Mouse (Mus musculus): ENCODE measurements around the gene Snrk. TPM values are rescaled to one million over a fixed set of nuclear protein-coding genes. Genes with fewer than 3 reads are reported as not detected.

The Snrk gene
- 73.4 and 85.3 TPM in 2 replicates for polyA plus RNA-seq (2015; fragmentation: Nextera tagmentation; extraction: Ambion mirVana)

- Histone ChIP-seq H3K4me1 (replicated peaks; ENCODE audit: control insufficient read depth, insufficient read depth, low read length) (peaks cover 5% of the 10 kb centered on the region), H3K27me3 (replicated peaks; ENCODE audit: control insufficient read depth, insufficient read depth, low read length) (no peaks in the 10 kb centered on the region), H3K27ac (ENCODE audit: low read length) (peak within 1 kb of the TSS; percentile 91), H3K9me3 (ENCODE audit: control insufficient read depth, low read length) (no peaks in the 10 kb centered on the region), H3K4me3 (replicated peaks; ENCODE audit: low read length) (peak within 1 kb of the TSS; percentile 84), H3K4me2 (ENCODE audit: low read length) (peak within 1 kb of the TSS; percentile 97), H3K36me3 (ENCODE audit: control insufficient read depth, insufficient read depth) (no peaks in the 10 kb centered on the region), H3K9ac (replicated peaks; ENCODE audit: low read depth, low read length) (peak within 1 kb of the TSS; percentile 93)
- peak; percentile 99 for ATAC-seq
- WGBS: under 1% methylated on average over 66 of the region's 67 CpGs
These were observed at the start of gene Snrk for GRCm38 (mm10) chr9:122117112-122117616. Gene Snrk (plus strand): TSS chr9:122117266.

DNA sequence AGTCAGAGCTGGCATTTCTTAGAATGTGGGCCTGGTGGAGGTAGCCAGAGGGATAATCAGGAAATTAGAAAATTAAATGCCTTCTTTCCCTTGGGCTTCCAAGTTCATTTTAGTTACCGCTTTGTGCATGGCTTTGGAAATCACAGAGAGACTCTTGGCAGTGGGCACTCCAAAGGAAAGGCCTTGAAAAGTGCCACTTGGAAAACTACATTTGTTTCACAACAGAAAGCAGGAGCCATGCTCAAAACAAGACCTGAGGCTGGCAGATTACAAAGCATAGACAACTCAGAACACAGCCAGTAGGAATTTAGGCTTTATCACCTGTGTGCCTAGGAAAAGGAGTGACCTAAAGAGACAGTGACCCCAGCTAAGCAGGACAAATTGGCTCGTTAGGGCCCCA, 49.4 kb upstream of the Snrk start:
- ATAC-seq: no peak
- Histone ChIP-seq H3K27me3 (replicated peaks; ENCODE audit: control insufficient read depth, insufficient read depth, low read length) (no peaks in the 10 kb centered on the region), H3K9ac (replicated peaks; ENCODE audit: low read depth, low read length) (no peak overlapping the region), H3K36me3 (ENCODE audit: control insufficient read depth, insufficient read depth) (no peaks in the 10 kb centered on the region), H3K4me1 (replicated peaks; ENCODE audit: control insufficient read depth, insufficient read depth, low read length) (no peaks in the 10 kb centered on the region), H3K4me2 (ENCODE audit: low read length) (no peak overlapping the region), H3K4me3 (replicated peaks; ENCODE audit: low read length) (no peak overlapping the region), H3K27ac (ENCODE audit: low read length) (no peak overlapping the region), H3K9me3 (ENCODE audit: control insufficient read depth, low read length) (no peaks in the 10 kb centered on the region)
- 77% methylated on average over 2 of the region's 2 CpGs for WGBS

GRCm38 (mm10) chr9:122069560-122070174, 47.4 kb upstream of the Snrk start:
- Histone ChIP-seq H3K9ac (replicated peaks; ENCODE audit: low read depth, low read length) (no peak overlapping the region), H3K4me1 (replicated peaks; ENCODE audit: control insufficient read depth, insufficient read depth, low read length) (no peaks in the 10 kb centered on the region), H3K9me3 (ENCODE audit: control insufficient read depth, low read length) (no peaks in the 10 kb centered on the region), H3K27me3 (replicated peaks; ENCODE audit: control insufficient read depth, insufficient read depth, low read length) (no peaks in the 10 kb centered on the region), H3K27ac (ENCODE audit: low read length) (no peak overlapping the region), H3K36me3 (ENCODE audit: control insufficient read depth, insufficient read depth) (no peaks in the 10 kb centered on the region), H3K4me2 (ENCODE audit: low read length) (no peak overlapping the region), H3K4me3 (replicated peaks; ENCODE audit: low read length) (no peak overlapping the region)
- WGBS: 87% methylated on average over 11 of the region's 11 CpGs
- ATAC-seq: no peak

- Histone ChIP-seq H3K27me3 (replicated peaks; ENCODE audit: control insufficient read depth, insufficient read depth, low read length) (no peaks in the 10 kb centered on the region), H3K4me3 (replicated peaks; ENCODE audit: low read length) (no peak overlapping the region), H3K9me3 (ENCODE audit: control insufficient read depth, low read length) (no peaks in the 10 kb centered on the region), H3K4me2 (ENCODE audit: low read length) (no peak overlapping the region), H3K27ac (ENCODE audit: low read length) (no peak overlapping the region), H3K36me3 (ENCODE audit: control insufficient read depth, insufficient read depth) (no peaks in the 10 kb centered on the region), H3K4me1 (replicated peaks; ENCODE audit: control insufficient read depth, insufficient read depth, low read length) (no peaks in the 10 kb centered on the region), H3K9ac (replicated peaks; ENCODE audit: low read depth, low read length) (no peak overlapping the region)
- no peak for ATAC-seq
- WGBS: 62% methylated on average over 2 of the region's 2 CpGs
These were observed 43.1 kb upstream of the Snrk start for GRCm38 (mm10) chr9:122073980-122074379.

GRCm38 (mm10) chr9:122074575-122074974, 42.5 kb upstream of the Snrk start:
- WGBS: 94% methylated on average over 13 of the region's 13 CpGs
- Histone ChIP-seq H3K4me1 (replicated peaks; ENCODE audit: control insufficient read depth, insufficient read depth, low read length) (no peaks in the 10 kb centered on the region), H3K36me3 (ENCODE audit: control insufficient read depth, insufficient read depth) (no peaks in the 10 kb centered on the region), H3K4me2 (ENCODE audit: low read length) (no peak overlapping the region), H3K9ac (replicated peaks; ENCODE audit: low read depth, low read length) (no peak overlapping the region), H3K27ac (ENCODE audit: low read length) (no peak overlapping the region), H3K9me3 (ENCODE audit: control insufficient read depth, low read length) (no peaks in the 10 kb centered on the region), H3K4me3 (replicated peaks; ENCODE audit: low read length) (no peak overlapping the region), H3K27me3 (replicated peaks; ENCODE audit: control insufficient read depth, insufficient read depth, low read length) (no peaks in the 10 kb centered on the region)
- no peak for ATAC-seq

GRCm38 (mm10) chr9:122078456-122078855, 38.6 kb upstream of the Snrk start:
- H3K27me3 ChIP-seq (replicated peaks; ENCODE audit: control insufficient read depth, insufficient read depth, low read length): no peaks in the 10 kb centered on the region
- H3K9ac ChIP-seq (replicated peaks; ENCODE audit: low read depth, low read length): no peak overlapping the region
- H3K9me3 ChIP-seq (ENCODE audit: control insufficient read depth, low read length): no peaks in the 10 kb centered on the region
- no peak overlapping the region for H3K4me2 ChIP-seq (ENCODE audit: low read length)
- 50% methylated on average over 5 of the region's 5 CpGs for WGBS
- no peaks in the 10 kb centered on the region for H3K4me1 ChIP-seq (replicated peaks; ENCODE audit: control insufficient read depth, insufficient read depth, low read length)
- no peak overlapping the region for H3K27ac ChIP-seq (ENCODE audit: low read length)
- ATAC-seq: no peak; the same call in 1 of the 2 replicates
- H3K4me3 ChIP-seq (replicated peaks; ENCODE audit: low read length): no peak overlapping the region
- H3K36me3 ChIP-seq (ENCODE audit: control insufficient read depth, insufficient read depth): no peaks in the 10 kb centered on the region

GRCm38 (mm10) chr9:122083698-122084097, 33.4 kb upstream of the Snrk start:
- H3K9ac ChIP-seq (replicated peaks; ENCODE audit: low read depth, low read length): no peak overlapping the region
- no peak overlapping the region for H3K27ac ChIP-seq (ENCODE audit: low read length)
- H3K4me2 ChIP-seq (ENCODE audit: low read length): no peak overlapping the region
- no peaks in the 10 kb centered on the region for H3K36me3 ChIP-seq (ENCODE audit: control insufficient read depth, insufficient read depth)
- no peaks in the 10 kb centered on the region for H3K9me3 ChIP-seq (ENCODE audit: control insufficient read depth, low read length)
- H3K4me3 ChIP-seq (replicated peaks; ENCODE audit: low read length): no peak overlapping the region
- H3K27me3 ChIP-seq (replicated peaks; ENCODE audit: control insufficient read depth, insufficient read depth, low read length): no peaks in the 10 kb centered on the region
- ATAC-seq: no peak
- WGBS: 85% methylated on average over 4 of the region's 4 CpGs
- H3K4me1 ChIP-seq (replicated peaks; ENCODE audit: control insufficient read depth, insufficient read depth, low read length): peaks cover 4% of the 10 kb centered on the region; the same call in 1 of the 2 replicates

GRCm38 (mm10) chr9:122084175-122084574, 32.9 kb upstream of the Snrk start:
- Histone ChIP-seq H3K4me1 (replicated peaks; ENCODE audit: control insufficient read depth, insufficient read depth, low read length) (peaks cover 4% of the 10 kb centered on the region; the same call in 1 of the 2 replicates), H3K36me3 (ENCODE audit: control insufficient read depth, insufficient read depth) (no peaks in the 10 kb centered on the region), H3K4me3 (replicated peaks; ENCODE audit: low read length) (no peak overlapping the region), H3K4me2 (ENCODE audit: low read length) (no peak overlapping the region), H3K9ac (replicated peaks; ENCODE audit: low read depth, low read length) (no peak overlapping the region), H3K9me3 (ENCODE audit: control insufficient read depth, low read length) (no peaks in the 10 kb centered on the region), H3K27ac (ENCODE audit: low read length) (no peak overlapping the region), H3K27me3 (replicated peaks; ENCODE audit: control insufficient read depth, insufficient read depth, low read length) (no peaks in the 10 kb centered on the region)
- ATAC-seq: no peak
- 62% methylated on average over 4 of the region's 4 CpGs for WGBS

DNA sequence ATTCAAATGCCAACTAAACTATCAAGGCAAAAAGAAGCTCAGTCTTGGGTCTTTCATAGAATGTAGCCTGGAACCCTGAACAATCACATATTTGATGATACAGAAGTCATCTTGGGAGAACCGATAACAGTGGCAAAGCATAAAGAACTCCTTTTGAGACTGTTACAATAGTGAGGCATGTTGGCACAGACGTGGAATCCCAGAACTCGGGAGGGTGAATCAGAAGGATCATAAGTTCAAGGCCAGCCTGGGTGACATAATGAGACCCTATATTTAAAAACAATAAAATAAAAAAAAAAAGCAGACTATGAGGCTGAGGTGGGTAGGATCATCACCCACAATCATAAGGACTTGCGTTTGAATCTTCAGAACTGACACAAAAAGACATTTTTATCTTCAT, 32.4 kb upstream of the Snrk start:
- Histone ChIP-seq H3K9ac (replicated peaks; ENCODE audit: low read depth, low read length) (no peak overlapping the region), H3K9me3 (ENCODE audit: control insufficient read depth, low read length) (no peaks in the 10 kb centered on the region), H3K4me1 (replicated peaks; ENCODE audit: control insufficient read depth, insufficient read depth, low read length) (peaks cover 4% of the 10 kb centered on the region; the same call in 1 of the 2 replicates), H3K27ac (ENCODE audit: low read length) (no peak overlapping the region; the same call in 1 of the 2 replicates), H3K4me3 (replicated peaks; ENCODE audit: low read length) (no peak overlapping the region), H3K36me3 (ENCODE audit: control insufficient read depth, insufficient read depth) (no peaks in the 10 kb centered on the region), H3K4me2 (ENCODE audit: low read length) (no peak overlapping the region), H3K27me3 (replicated peaks; ENCODE audit: control insufficient read depth, insufficient read depth, low read length) (no peaks in the 10 kb centered on the region)
- 81% methylated on average over 4 of the region's 4 CpGs for WGBS
- ATAC-seq: no peak

Data from forebrain, embryonic 16.5 days (tissue).